In genomic region chrX:120291696-120292095, GRCm38 (mm10) we compare ENCODE assay signal across 9 mouse cellular contexts. TPM values are rescaled to one million over a fixed set of nuclear protein-coding genes. Genes with fewer than 3 reads are reported as not detected.
DNase-seq lines count a peak whose midpoint lies in the region; ATAC-seq lines count a peak whose summit lies in the region.
"Had no signal": no experiment of that assay in that cellular context is flagged by ENCODE, and none has a peak within 500 bp of the region (broad histone marks: within the 10 kb centered on the region; RNA-seq: fewer than 3 reads in every experiment).

No protein-coding gene starts in this region.

- H3K9me3 ChIP-seq in lung, embryonic 16.5 days (ENCODE audit: control insufficient read depth, low read length), result no peaks in the 10 kb centered on the region
- no peaks in the 10 kb centered on the region for H3K9me3 ChIP-seq in forebrain, embryonic 10.5 days

- no peak for DNase-seq in lung, postnatal 4 days
- peak; percentile 22 for DNase-seq in forebrain, embryonic 10.5 days (ENCODE audit: extremely low spot score, low spot score)
- peak; percentile 6 to 17 for DNase-seq in left cerebral cortex, postnatal 14 days (ENCODE audit: low spot score in 2 of 2)
- DNase-seq in retina, embryonic 14.5 days (ENCODE audit: low spot score), result peak; percentile 33
- DNase-seq in urinary bladder, adult 18-20 months (ENCODE audit: low spot score in 2 of 2), result no peak
- DNase-seq in adrenal gland, adult 18-20 months (ENCODE audit: low spot score in 2 of 2), result no peak

- no peak overlapping the region for H3K9ac ChIP-seq in lung, embryonic 16.5 days (ENCODE audit: low read length)

- H3K4me2 ChIP-seq in lung, embryonic 16.5 days (ENCODE audit: low read depth, low read length), result peak overlapping the region; percentile 61

- no peaks in the 10 kb centered on the region for H3K36me3 ChIP-seq in lung, embryonic 16.5 days (ENCODE audit: control insufficient read depth, insufficient read depth, low read length)
- no peaks in the 10 kb centered on the region for H3K36me3 ChIP-seq in forebrain, embryonic 10.5 days (replicated peaks)

- ATAC-seq in lung, embryonic 16.5 days (ENCODE audit: low read depth), result no peak
- no peak for ATAC-seq in CD4-positive, CD25-positive, alpha-beta regulatory T cell, adult 4 months

- intact Hi-C loops in left cerebral cortex, postnatal 14 days (cut with DNase I), result loop anchor here (10.0 kb wide), 1 partner anchor 233 kb away; no protein-coding TSS in a partner anchor

- H3K4me1 ChIP-seq in lung, embryonic 16.5 days (replicated peaks; ENCODE audit: control insufficient read depth, insufficient read depth, low read length), result no peaks in the 10 kb centered on the region
- H3K4me1 ChIP-seq in forebrain, embryonic 10.5 days, result no peaks in the 10 kb centered on the region

- H3K27me3 ChIP-seq in lung, embryonic 16.5 days (ENCODE audit: control insufficient read depth, insufficient read depth, low read depth, low read length), result peaks cover 9% of the 10 kb centered on the region
- H3K27me3 ChIP-seq in forebrain, embryonic 10.5 days (ENCODE audit: poor library complexity, severe bottlenecking), result peaks cover 13% of the 10 kb centered on the region; the same call in 1 of the 2 replicates

- no peak overlapping the region for H3K27ac ChIP-seq in lung, embryonic 16.5 days (ENCODE audit: low read length)
- no peak overlapping the region for H3K27ac ChIP-seq in forebrain, embryonic 10.5 days

- 9% methylated on average over 13 of the region's 13 CpGs for WGBS in lung, embryonic 16.5 days
- 22% methylated on average over 13 of the region's 13 CpGs for WGBS in forebrain, embryonic 10.5 days

- peak overlapping the region; percentile 49 for H3K4me3 ChIP-seq in lung, embryonic 16.5 days (ENCODE audit: low read length)
- H3K4me3 ChIP-seq in forebrain, embryonic 10.5 days, result peak overlapping the region; percentile 55

RNA-seq across cellular contexts. Expression of gene Pcdh11x, which starts 1.6 kb away (rescaled TPM):
- 2.0 TPM in 2 replicates for polyA plus RNA-seq in lung, embryonic 16.5 days (2015; fragmentation: Nextera tagmentation; extraction: Ambion mirVana)
- polyA plus RNA-seq in forebrain, embryonic 10.5 days (2016; fragmentation: Nextera tagmentation; extraction: Ambion mirVana), result 2.8 and 3.4 TPM in 2 replicates
- 10 to 100 TPM; 30.6 to 36.7 TPM for total RNA-seq in left cerebral cortex, postnatal 14 days (2021)
- under 1 TPM; 0.07 to 0.19 TPM for total RNA-seq in adrenal gland, adult 18-20 months (2021)
- polyA plus RNA-seq in CD4-positive, CD25-positive, alpha-beta regulatory T cell, adult 4 months (2017; shearing (Covaris generic)), result under 1 TPM in 1 of 2 experiments, not detected in 1; 0.12 TPM
- polyA plus RNA-seq: large intestine, adult 2 months had no signal

RNA-seq across cellular contexts. Expression of gene H2afb3, which starts 21.2 kb away (rescaled TPM):
- polyA plus RNA-seq in lung, embryonic 16.5 days (2015; fragmentation: Nextera tagmentation; extraction: Ambion mirVana), result not detected in 2 replicates
- polyA plus RNA-seq in forebrain, embryonic 10.5 days (2016; fragmentation: Nextera tagmentation; extraction: Ambion mirVana), result not detected in 2 replicates
- not detected for total RNA-seq in left cerebral cortex, postnatal 14 days (2021)
- not detected for total RNA-seq in adrenal gland, adult 18-20 months (2021)
- polyA plus RNA-seq in CD4-positive, CD25-positive, alpha-beta regulatory T cell, adult 4 months (2017; shearing (Covaris generic)), result not detected
- polyA plus RNA-seq: large intestine, adult 2 months had no signal

Comparison
In these comparisons a context has a peak if more than half of its experiments do, and no peak if none do; other contexts are left out.
1. DNase-seq: peak in forebrain, embryonic 10.5 days (single experiment), left cerebral cortex, postnatal 14 days (2 of 2) and retina, embryonic 14.5 days (single experiment); none in lung, postnatal 4 days (0 of 2), urinary bladder, adult 18-20 months (0 of 2) and adrenal gland, adult 18-20 months (0 of 2).